Mouse (Mus musculus): Measurements from ENCODE around the gene Acer3. TPM values are rescaled to one million over a fixed set of nuclear protein-coding genes. Genes with fewer than 3 reads are reported as not detected.
"Not testable (repeated sequence)": the region's sequence is repeated elsewhere in the genome, so short reads cannot be mapped to it uniquely, and the experiment has no call there.

Gene Acer3
- total RNA-seq, 2 experiments from 2014 or later = 5.1 to 5.6 TPM

DNA sequence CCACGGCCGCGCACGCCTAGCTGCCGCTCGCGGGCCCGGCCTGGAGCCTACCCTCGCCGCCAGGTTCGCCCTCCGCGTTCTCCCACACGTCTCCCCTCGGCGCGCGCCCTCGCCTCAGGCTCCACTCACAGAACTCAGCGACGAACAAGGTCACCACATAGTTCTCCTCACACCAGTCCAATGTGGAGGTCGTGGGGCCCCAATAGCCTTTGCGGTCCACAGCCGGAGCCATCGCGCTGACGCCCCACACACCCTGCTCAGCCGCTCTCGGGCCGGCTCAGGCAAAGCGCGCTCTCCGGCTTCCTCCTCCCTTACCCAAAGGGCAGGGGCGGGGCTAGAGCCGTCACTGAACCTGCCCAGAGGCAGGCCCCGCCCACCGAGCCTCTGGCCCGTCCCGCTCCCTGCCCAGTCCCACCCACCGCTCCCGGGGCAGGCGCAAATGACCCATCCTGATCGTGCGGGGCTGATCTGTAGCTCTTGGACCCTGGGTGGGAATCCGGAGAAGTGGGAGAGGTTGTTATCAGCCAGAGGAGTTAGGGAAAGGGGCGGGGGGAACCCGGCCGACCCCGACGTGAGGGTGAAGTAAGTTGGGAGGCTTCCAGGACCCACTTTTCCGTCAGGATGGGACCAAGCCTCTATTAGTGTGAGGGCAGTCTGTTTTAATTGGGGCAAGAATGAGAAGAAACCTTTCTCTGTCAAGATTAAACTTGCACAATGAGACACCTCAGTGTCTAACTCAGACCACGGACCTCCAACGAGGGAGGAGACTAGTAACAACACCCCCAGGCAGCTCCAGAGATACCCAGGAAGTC lies 11.6 kb downstream of the Acer3 start:
- intact Hi-C loops (cut with DNase I; ENCODE audit: low total_unique reads) = no loop called here
- DNase-seq = peak; percentile 96

DNA sequence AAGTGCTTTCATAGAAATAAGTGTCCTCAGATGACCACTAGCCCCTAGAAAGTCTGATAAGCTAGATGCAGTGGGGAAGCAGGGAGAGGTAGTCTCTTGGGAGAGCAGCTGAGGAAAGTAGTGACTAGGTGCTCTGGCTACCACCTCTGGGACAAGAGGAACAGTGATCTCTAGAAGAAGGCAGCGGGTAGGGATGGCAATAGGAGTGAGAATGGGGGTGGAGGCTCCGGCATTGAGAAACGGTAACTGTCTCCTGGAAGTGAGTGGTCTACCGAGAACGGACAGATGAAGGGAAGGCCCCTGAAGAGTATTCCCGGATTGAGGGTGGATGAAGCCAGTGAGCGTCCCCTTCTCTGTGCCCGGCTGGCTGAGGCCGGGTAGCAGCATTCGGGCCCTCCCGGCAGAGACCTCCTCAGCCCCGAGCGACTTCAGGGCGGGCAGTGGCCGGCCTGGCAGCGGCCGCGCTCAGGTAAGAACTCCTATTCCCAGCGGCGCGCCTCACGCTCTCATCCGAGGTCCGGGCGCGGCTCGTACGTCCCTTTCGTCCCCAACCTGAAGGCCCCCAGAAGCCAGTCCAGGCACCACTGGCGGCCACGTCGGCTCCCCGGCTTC lies 12.3 kb downstream of the Acer3 start:
- no peak for DNase-seq
- intact Hi-C loops (cut with DNase I; ENCODE audit: low total_unique reads) = no loop called here

GRCm38 (mm10) chr7:98307921-98308606 lies 12.9 kb downstream of the Acer3 start:
- intact Hi-C loops (cut with DNase I; ENCODE audit: low total_unique reads) = no loop called here
- DNase-seq = no peak

- no peak for DNase-seq
- intact Hi-C loops (cut with DNase I; ENCODE audit: low total_unique reads) = no loop called here
Observed at GRCm38 (mm10) chr7:98307411-98307810, 13.6 kb downstream of the Acer3 start.

DNA sequence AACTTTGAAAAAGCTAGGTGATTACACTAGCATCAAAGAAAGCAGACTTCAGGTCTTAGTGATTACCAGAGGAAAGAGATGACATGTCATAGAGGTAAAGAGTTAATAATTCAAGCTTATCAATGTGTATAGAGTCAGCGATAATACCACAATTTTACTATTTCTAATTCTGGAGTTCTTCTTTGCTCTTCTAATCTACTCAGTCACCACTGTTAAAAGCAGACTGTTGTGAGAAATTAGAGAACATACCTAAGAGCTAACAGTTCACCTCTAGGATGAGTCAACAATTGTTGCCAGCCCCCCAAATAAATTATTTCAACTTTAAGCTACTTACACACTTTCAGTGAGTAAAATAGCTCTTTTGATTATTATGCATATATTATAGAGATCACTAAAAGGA lies 28.1 kb downstream of the Acer3 start:
- intact Hi-C loops (cut with DNase I; ENCODE audit: low total_unique reads) = no loop called here
- DNase-seq = no peak

DNA sequence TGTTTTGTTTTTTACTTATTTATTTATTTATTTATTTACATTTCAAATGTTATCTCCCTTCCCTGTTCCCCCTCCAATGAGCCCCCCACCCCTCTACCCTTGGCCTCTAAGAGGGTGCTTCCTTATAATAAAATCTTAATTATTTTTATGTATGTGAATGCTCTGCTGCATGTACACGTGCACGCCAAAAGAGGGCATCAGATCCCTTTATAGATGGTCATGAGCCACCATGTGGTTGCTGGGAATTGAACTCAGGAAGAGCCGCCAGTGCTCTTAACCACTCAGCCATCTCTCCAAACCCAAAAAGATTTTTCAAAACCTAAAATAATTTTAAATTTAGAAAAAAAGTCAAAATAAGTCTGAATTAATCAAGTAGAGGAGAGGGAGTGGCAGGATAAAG lies 31.4 kb downstream of the Acer3 start:
- no peak for DNase-seq
- intact Hi-C loops (cut with DNase I; ENCODE audit: low total_unique reads) = loop anchor here (5.0 kb wide), 1 partner anchor 53 kb away; no protein-coding TSS in a partner anchor

- intact Hi-C loops (cut with DNase I; ENCODE audit: low total_unique reads) = no loop called here
- DNase-seq = no peak
Observed at GRCm38 (mm10) chr7:98276263-98276662, 44.7 kb downstream of the Acer3 start.

GRCm38 (mm10) chr7:98268166-98268565 lies 52.8 kb downstream of the Acer3 start:
- DNase-seq; intact Hi-C loops (cut with DNase I; ENCODE audit: low total_unique reads): not testable (repeated sequence)

DNA sequence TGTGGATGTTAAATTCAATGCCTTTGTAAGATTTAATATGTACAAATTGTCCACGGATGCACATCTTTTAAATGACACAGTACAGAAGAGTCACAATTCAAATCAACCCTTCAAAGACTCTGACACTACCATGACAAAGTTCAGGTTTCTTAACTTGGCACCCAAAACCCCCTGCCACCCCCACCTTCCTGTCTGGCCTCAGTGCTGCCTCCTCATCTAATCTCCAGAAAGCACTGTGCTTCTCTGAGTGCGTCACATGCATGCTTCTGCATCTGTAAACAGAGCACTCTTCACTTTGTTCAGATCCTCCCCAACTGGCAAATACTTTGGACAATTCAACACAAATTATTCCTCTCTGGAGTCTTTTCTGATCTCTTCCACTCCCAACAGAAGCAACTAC lies 68.5 kb downstream of the Acer3 start:
- DNase-seq = no peak
- intact Hi-C loops (cut with DNase I; ENCODE audit: low total_unique reads) = no loop called here

- peak; percentile 45 for DNase-seq
- intact Hi-C loops (cut with DNase I; ENCODE audit: low total_unique reads) = no loop called here
Observed at GRCm38 (mm10) chr7:98236686-98237359, 84.2 kb downstream of the Acer3 start.

DNA sequence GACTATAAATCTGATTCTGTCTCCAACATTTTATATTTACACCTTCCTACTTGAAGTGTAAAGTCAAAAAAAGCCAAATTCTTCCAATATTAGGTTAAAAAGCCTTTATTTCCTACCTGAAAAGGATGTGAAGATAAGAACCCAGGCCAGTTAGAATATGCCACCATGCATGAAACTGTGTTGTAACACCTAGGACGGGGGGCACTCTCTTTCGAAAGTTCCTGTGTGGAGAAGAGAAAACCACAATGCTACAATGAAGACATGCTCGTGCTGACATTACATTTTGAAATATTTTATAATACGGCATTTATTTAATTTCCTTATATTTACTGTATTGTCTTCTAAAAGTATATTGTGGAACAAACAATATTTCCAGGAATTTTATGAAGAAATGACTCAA lies 97.2 kb downstream of the Acer3 start:
- intact Hi-C loops (cut with DNase I; ENCODE audit: low total_unique reads) = no loop called here
- DNase-seq = no peak

DNA sequence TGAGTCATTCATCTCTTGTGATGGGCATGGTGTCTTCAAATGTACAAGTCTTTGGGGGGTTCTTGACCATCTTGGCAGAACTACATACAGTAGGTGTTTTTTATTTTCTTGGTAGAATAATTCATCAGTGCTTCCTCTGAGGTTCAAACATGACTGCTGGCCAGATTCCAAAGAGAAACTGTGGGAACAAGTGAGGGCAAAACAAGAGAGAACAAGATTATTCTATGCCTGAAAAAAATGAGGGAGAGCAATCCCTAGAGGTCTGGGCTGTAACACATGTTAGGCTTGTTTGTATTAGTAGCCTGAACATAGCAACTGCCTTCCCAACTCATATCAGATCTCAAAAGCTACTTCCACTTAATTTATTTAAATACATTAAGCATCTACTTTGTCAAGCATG lies 104.3 kb downstream of the Acer3 start:
- intact Hi-C loops (cut with DNase I; ENCODE audit: low total_unique reads) = no loop called here
- no peak for DNase-seq

GRCm38 (mm10) chr7:98202946-98203345 lies 118.1 kb downstream of the Acer3 start:
- no peak for DNase-seq
- intact Hi-C loops (cut with DNase I; ENCODE audit: low total_unique reads) = no loop called here

DNA sequence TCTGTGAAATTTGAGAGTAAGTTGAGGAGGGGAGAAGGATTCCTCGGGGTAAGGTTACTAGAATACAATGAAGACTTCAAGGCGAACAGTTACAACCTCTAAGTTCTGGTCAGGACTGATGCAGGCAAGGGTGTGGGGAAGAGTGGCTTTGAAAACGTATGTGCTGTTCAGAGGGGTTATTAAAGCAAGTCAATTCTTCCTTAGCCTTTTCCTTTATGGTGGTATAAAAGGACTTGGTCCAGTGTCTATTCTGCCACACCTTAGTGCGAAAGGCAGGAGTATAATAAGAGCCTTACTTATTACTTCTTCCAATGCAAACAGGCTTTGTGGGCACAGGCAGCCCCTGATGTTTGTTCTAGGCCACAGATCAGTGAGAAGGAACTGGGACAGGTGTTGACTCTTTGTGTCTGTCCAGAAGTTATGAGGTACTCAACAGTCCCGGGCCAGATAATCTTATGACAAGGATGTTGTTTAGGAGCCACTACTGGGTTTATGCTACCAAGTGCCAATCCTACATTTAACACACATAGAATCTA lies 119.4 kb downstream of the Acer3 start:
- no peak for DNase-seq
- intact Hi-C loops (cut with DNase I; ENCODE audit: low total_unique reads) = no loop called here

DNA sequence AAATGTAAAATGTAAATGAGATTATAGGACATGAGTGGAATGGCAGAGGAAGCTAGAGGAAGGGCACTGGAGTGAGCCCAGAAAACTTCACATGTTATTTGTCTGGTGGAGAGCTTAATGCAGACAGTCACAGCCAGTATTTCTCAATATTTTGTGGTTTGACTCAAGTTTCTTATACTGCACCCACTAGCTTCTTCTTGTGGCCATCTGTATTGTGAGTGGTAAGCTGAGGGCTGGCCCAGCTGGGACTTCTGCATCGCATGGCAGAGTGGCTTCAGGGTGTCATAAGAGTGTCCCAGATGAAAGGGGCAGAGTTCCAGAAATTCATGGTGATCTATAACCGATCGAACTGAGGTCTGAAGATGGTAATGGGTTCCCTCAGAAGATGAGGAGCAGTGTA lies 120.6 kb downstream of the Acer3 start:
- DNase-seq = no peak
- intact Hi-C loops (cut with DNase I; ENCODE audit: low total_unique reads) = no loop called here

- no peak for DNase-seq
- intact Hi-C loops (cut with DNase I; ENCODE audit: low total_unique reads) = no loop called here
Observed at GRCm38 (mm10) chr7:98199381-98199780, 121.6 kb downstream of the Acer3 start, which contains the start of gene B3gnt6. TSS of gene B3gnt6 (minus strand) at chr7:98199481.

DNA sequence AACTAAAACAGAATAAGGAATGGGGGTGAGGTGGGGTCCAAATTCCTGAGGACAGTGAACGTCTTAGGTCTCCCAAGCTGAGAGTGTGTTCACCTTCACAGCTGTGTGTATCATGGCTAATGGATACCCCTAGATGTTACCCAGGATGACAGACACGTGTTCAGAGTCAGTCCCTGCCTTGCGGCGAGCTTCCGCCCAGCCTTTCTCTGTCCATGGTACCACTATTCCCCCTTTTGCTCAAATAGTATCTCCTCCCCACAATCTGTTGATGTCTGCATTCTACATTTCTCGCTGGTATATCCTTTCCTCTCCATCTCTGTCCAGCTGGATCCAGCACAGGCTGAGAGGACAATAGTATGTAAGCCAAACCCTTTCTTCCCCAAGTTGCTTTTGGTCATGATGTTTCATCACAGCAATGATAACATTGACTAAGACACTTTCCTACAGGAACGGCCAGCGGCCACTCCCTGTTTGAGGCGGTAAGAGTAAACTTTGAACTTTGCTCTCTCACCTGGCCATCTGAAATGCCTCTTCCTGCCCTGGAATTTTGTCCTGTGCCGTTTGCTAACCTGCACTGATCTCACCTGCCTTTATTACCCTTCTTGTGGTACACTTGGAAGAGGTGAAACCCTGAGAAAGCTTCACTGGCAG lies 125.7 kb downstream of the Acer3 start:
- intact Hi-C loops (cut with DNase I; ENCODE audit: low total_unique reads) = no loop called here
- no peak for DNase-seq

DNA sequence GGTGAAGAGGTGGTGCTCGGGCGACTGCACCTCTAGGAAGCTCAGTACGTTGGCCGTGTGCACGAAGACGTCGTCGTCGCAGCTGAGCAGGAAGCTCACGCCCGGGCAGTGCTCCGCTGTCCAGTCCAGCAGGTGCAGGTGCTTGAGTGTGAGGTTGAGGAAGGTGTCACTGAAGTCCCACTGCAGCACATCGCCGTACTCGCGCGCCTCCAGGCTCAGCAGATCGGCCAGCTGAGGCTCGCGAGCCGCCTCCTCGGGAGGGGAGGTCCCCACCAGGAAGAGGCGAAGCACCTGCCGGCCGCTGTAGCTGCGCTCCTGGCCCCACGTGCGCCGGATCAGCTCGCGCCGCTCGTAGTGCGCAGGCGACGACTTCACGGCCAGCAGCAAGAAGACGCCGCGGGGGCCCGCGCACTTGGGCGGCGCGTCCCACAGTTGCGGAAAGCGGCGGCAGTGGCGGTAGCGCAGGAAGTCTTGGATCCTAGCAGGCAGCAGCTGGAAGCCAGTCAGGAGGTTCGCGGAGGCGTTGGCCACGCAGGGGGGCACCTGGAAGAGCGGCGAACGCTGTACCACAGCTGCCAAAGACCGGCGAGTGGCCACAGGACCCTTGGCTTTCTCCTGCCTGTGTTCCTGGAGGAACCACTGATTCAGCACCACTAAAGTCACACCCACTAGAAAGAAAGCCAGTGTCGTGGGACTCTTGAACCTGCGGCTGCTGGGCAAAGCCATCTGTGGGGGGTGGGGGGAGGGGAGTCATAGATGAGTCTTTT lies 126.8 kb downstream of the Acer3 start:
- intact Hi-C loops (cut with DNase I; ENCODE audit: low total_unique reads) = loop anchor here (5.0 kb wide), 1 partner anchor 37 kb away; no protein-coding TSS in a partner anchor
- no peak for DNase-seq
